Mouse (Mus musculus) limb, embryonic 12.5 days (tissue): ENCODE data around the gene Lkaaear1. TPM values are rescaled to one million over a fixed set of nuclear protein-coding genes. Genes with fewer than 3 reads are reported as not detected.

Experiments
- ATAC-seq: fragments of 200-750 bp; cut with Nextera tagmentation; 2 replicates; pipeline ENCODE4 v1.8.0; 2017; ENCODE audit warnings: low read depth, moderate TSS enrichment; ENCODE audit not compliant: insufficient number of reproducible peaks, insufficient read depth, low FRiP score, low TSS enrichment
- H3K27ac ChIP-seq: fragments of 300-500 bp; sonication (generic); 2 replicates; pipeline ENCODE4 v1.5.1; 2016; ENCODE audit warnings: mild to moderate bottlenecking, moderate library complexity
- H3K27me3 ChIP-seq: fragments of 300-500 bp; sonication (generic); 2 replicates; pipeline ENCODE4 v1.6.1; 2016; ENCODE audit warnings: mild to moderate bottlenecking, moderate library complexity
- H3K36me3 ChIP-seq: fragments of 300-500 bp; sonication (generic); 2 replicates; pipeline ENCODE4 v1.6.1; 2016; ENCODE audit warnings: mild to moderate bottlenecking, moderate library complexity
- H3K4me1 ChIP-seq: fragments of 300-500 bp; sonication (generic); replicated peaks from 2 replicates; pipeline ENCODE4 v1.6.1; 2016
- H3K4me2 ChIP-seq: fragments of 300-500 bp; sonication (generic); 2 replicates; pipeline ENCODE4 v1.6.1; 2016; ENCODE audit warnings: mild to moderate bottlenecking, moderate library complexity
- H3K4me3 ChIP-seq: fragments of 300-500 bp; sonication (generic); replicated peaks from 2 replicates; pipeline ENCODE4 v1.5.1; 2016; ENCODE audit warnings: mild to moderate bottlenecking
- H3K9ac ChIP-seq: fragments of 300-500 bp; sonication (generic); replicated peaks from 2 replicates; pipeline ENCODE4 v1.6.1; 2016; ENCODE audit warnings: mild to moderate bottlenecking, moderate library complexity
- H3K9me3 ChIP-seq: fragments of 300-500 bp; sonication (generic); 2 replicates; pipeline ENCODE4 v1.6.1; 2016; ENCODE audit warnings: mild to moderate bottlenecking, moderate library complexity
- WGBS: fragments of 180-500 bp; shearing (Covaris S2); methylation state at CpG from one replicate; pipeline ENCODE4 v1.1.7; 2016; 5-methylcytosine and 5-hydroxymethylcytosine counted together
- polyA plus RNA-seq: library from polyadenylated mRNA; unstranded; fragments of >200 nt; fragmentation: Nextera tagmentation; extraction: Ambion mirVana; gene quantifications from 2 replicates; pipeline ENCODE4 v1.2.1, GENCODE M21; 2016

Gene Lkaaear1
- polyA plus RNA-seq, 1 experiment from 2014 or later = not detected

DNA sequence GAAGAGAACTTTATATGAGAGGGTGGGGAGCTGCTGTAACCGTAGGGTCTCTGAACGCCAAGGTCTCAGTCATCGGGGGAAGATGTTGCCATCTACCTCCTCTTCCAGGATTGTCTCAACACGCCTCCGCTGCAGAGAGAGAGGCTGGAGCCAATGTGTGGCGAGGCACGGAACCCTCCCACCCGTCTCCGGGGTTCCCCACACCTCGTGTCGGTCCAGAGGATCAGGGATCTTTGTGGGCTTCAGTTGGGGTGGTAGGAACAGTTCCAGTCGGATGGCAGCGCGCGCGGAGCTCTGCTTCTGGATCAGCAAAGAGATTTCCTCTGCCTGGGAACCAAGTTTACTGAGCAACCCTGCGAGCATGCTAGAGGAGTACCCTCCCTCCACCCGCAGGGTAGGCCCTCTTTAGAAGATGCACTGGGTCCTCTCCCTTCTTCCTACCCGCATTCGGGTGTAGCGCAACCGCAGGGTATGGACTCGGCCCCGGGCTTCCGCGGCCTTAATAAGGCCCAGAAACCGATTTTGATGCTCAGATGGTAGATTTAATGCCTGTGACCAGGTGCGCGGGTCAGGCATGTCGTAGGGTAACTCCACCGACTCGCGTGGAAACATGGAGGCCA is 1.3 kb downstream of the Lkaaear1 start:
- no peak for ATAC-seq
- Histone ChIP-seq H3K4me2 (no peak overlapping the region), H3K36me3 (no peaks in the 10 kb centered on the region), H3K4me1 (peaks cover 16% of the 10 kb centered on the region), H3K27ac (no peak overlapping the region), H3K27me3 (peaks cover 8% of the 10 kb centered on the region; the same call in 1 of the 2 replicates), H3K9ac (no peak overlapping the region), H3K4me3 (no peak overlapping the region), H3K9me3 (no peaks in the 10 kb centered on the region)
- WGBS = 62% methylated on average over 33 of the region's 33 CpGs

DNA sequence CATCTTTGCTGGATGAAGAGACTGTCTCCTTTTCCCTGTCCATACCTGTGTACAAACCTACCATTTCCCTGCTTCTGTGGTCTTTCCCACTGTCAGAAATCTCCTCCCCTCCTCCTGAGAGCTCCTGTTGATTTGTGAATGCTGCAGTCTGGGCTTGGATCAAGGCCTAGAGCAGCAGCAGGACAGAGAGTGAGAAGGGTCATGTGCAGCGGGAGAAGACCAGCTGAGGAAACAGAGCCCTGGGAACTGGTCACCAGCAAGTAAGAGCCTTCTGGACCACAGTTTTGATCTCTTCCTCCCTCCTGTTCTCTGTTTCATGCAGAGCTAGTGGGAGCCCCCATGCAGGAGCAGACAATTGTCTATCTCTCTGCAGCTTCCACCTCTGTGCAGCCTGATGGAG is 2.5 kb downstream of the Lkaaear1 start:
- Histone ChIP-seq H3K4me1 (peaks cover 16% of the 10 kb centered on the region), H3K36me3 (peaks cover 7% of the 10 kb centered on the region; the same call in 1 of the 2 replicates)

DNA sequence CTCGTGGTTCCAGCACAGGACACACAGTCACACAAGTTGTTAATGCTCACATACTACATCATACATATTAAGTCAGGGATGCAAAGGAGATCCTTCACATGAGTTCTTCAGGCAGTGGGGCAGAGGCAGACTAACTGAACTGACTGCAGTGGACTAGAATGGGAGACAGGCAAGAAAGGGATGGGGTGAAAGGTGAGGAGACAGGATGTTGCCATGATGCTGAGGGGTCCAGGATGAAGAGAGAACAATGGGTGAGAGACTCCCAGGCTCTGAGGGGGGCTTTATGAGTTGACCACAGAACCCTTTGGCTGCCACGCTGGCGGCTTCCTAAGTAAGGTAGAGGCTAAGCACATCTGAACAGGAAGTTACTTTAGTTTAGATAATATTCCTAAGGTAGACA is 3.7 kb downstream of the Lkaaear1 start:
- no peak for ATAC-seq
- H3K4me2 ChIP-seq = peak overlapping the region; percentile 92
- peaks cover 19% of the 10 kb centered on the region for H3K36me3 ChIP-seq
- H3K4me3 ChIP-seq = peak overlapping the region; percentile 69; the same call in 1 of the 2 replicates
- H3K27me3 ChIP-seq = peaks cover 8% of the 10 kb centered on the region; the same call in 1 of the 2 replicates
- H3K4me1 ChIP-seq = peaks cover 16% of the 10 kb centered on the region
- no peaks in the 10 kb centered on the region for H3K9me3 ChIP-seq
- peak overlapping the region; percentile 79; the same call in 1 of the 2 replicates for H3K9ac ChIP-seq
- no peak overlapping the region for H3K27ac ChIP-seq
- WGBS = 91% methylated on average over 3 of the region's 3 CpGs

More for the DNA sequence above, 2.5 kb downstream of the Lkaaear1 start:
- Histone ChIP-seq H3K9ac (no peak overlapping the region), H3K27me3 (peaks cover 8% of the 10 kb centered on the region; the same call in 1 of the 2 replicates), H3K27ac (no peak overlapping the region), H3K4me2 (no peak overlapping the region), H3K9me3 (no peaks in the 10 kb centered on the region), H3K4me3 (no peak overlapping the region)
- ATAC-seq = no peak
- WGBS = 71% methylated on average over 1 of the region's 1 CpGs

DNA sequence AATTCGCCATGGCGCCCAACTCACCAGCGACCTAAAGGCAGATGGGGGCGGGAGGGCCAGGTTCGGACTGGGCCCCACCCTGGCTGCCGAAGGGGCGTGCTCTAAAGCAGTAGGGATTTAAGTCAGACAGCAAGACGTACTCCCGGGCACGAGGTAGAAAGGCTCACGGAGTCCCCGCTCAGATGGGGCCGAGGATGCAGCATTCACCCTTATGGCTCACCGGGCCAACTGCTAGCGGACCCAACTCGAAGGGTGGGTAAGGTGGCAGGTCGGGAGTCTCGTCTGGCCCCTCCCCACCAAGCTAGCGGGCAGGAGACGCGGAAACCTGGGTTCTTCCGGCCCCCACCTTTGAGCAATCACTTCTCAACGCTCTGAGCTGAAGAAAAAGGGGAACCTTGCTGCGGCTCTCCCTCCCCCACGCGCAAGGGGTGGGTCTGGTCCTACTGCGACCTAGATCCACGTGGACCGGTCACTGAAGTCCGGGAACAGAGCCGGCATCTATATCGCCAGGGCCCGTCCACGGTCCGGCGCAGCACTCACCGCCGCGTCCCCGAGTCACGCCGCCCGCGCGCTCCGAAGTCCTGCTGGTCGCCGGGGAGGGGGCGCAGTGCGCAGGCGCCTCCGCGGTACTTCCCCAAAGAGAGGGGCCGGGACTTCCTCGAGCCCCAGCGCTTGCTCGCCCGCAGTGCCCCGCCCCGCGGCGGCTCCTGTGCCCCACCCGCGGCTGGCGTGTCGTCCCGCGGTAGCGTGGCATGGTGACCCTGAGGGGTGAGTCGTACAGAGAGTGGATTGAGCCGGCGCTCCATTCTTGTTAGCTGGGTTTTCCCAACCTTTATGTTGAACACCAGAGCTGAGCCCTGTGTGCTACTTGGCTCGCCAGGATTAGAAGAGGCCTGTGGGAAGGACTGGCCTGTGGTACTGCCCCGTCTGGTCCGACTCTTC is 4.6 kb downstream of the Lkaaear1 start, which contains the start of gene Rgs19:
Rgs19 (minus strand) TSS at position 639 of the 942 bp plus-strand sequence.
- peak within 1 kb of the TSS; percentile 79 for H3K9ac ChIP-seq
- H3K9me3 ChIP-seq = no peaks in the 10 kb centered on the region
- WGBS = under 1% methylated on average over 74 of the region's 75 CpGs
- peaks cover 28% of the 10 kb centered on the region for H3K36me3 ChIP-seq
- H3K27me3 ChIP-seq = peaks cover 8% of the 10 kb centered on the region; the same call in 1 of the 2 replicates
- H3K4me1 ChIP-seq = peaks cover 16% of the 10 kb centered on the region
- peak within 1 kb of the TSS; percentile 92 for H3K4me2 ChIP-seq
- ATAC-seq = peak; percentile 79
- peak within 1 kb of the TSS; percentile 81 for H3K27ac ChIP-seq
- peak within 1 kb of the TSS; percentile 69 for H3K4me3 ChIP-seq

DNA sequence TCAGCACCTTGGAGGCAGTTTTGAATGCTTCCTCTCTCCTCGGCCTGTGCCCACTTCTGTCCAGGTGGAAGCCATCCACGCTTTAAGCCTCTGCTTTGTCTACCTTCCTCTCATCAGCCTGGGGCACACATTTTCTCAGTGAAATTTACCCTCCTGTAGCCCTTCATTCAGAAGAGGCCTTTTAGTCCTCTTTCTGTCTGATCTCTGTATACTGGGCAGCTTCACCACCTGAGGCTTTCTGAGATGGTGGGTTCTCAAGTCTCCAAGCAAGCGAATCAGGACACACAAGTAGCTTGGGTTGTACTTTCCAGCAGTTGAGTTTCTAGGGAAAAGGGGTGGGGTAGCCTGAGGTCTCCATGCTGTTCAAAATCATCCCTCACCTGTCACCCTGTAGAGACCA is 5.9 kb downstream of the Lkaaear1 start:
- Histone ChIP-seq H3K4me3 (peak overlapping the region; percentile 69), H3K36me3 (peaks cover 41% of the 10 kb centered on the region), H3K27me3 (peaks cover 8% of the 10 kb centered on the region; the same call in 1 of the 2 replicates), H3K9me3 (no peaks in the 10 kb centered on the region), H3K9ac (no peak overlapping the region; the same call in 1 of the 2 replicates), H3K27ac (no peak overlapping the region), H3K4me1 (peaks cover 16% of the 10 kb centered on the region), H3K4me2 (peak overlapping the region; percentile 92)
- ATAC-seq = no peak
- WGBS = 92% methylated on average over 3 of the region's 3 CpGs

DNA sequence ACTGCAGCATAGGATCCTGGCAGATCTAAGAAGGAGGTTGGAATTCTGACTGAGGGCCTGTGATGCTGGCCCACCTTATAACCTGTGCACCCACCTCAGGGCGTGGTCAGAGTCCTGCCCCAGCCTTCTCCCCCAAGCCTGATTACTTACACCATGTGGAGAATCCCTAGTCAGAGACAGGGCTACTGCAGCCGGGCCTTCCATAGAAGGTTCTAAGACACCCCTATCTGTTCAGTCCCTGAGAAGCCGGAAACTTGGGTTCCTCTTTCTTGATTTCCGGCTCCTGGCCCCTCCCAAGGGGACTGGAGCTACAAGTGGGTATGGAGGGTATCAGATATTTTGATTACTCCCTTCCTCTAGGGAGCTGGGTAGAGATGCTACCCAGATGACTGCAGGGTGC is 6.7 kb downstream of the Lkaaear1 start:
- no peak overlapping the region for H3K4me2 ChIP-seq
- WGBS = 92% methylated on average over 4 of the region's 4 CpGs
- H3K9ac ChIP-seq = no peak overlapping the region

DNA sequence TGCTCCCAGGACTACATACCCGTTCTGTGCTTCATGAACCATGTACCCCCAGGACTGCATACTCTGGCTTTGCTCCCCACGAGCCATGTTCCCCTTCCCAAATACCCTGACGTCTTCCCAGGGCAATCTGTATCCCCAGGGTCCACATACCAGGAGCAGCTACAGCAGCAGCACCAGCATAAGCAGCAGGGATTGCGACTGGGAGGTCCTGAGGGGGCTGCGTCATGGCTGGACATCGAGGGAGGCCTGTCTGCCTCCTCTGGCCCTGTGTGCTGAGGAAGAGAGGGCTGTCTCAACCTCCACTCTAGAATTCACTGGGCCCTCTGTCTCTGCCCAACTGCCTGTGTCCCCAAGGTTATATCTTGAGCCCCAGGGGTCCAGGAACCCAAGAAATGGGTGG is 7.2 kb downstream of the Lkaaear1 start:
- H3K4me1 ChIP-seq = peaks cover 16% of the 10 kb centered on the region
- H3K27ac ChIP-seq = no peak overlapping the region
- H3K27me3 ChIP-seq = peaks cover 2% of the 10 kb centered on the region; the same call in 1 of the 2 replicates
- no peak overlapping the region for H3K4me2 ChIP-seq
- 87% methylated on average over 6 of the region's 6 CpGs for WGBS
- H3K9ac ChIP-seq = no peak overlapping the region
- H3K9me3 ChIP-seq = no peaks in the 10 kb centered on the region
- H3K36me3 ChIP-seq = peaks cover 53% of the 10 kb centered on the region
- no peak overlapping the region for H3K4me3 ChIP-seq
- ATAC-seq = no peak

More for the DNA sequence above, 6.7 kb downstream of the Lkaaear1 start:
- H3K27ac ChIP-seq = no peak overlapping the region
- no peak for ATAC-seq
- H3K36me3 ChIP-seq = peaks cover 48% of the 10 kb centered on the region
- peaks cover 16% of the 10 kb centered on the region for H3K4me1 ChIP-seq
- H3K27me3 ChIP-seq = peaks cover 5% of the 10 kb centered on the region; the same call in 1 of the 2 replicates
- no peaks in the 10 kb centered on the region for H3K9me3 ChIP-seq
- H3K4me3 ChIP-seq = no peak overlapping the region

DNA sequence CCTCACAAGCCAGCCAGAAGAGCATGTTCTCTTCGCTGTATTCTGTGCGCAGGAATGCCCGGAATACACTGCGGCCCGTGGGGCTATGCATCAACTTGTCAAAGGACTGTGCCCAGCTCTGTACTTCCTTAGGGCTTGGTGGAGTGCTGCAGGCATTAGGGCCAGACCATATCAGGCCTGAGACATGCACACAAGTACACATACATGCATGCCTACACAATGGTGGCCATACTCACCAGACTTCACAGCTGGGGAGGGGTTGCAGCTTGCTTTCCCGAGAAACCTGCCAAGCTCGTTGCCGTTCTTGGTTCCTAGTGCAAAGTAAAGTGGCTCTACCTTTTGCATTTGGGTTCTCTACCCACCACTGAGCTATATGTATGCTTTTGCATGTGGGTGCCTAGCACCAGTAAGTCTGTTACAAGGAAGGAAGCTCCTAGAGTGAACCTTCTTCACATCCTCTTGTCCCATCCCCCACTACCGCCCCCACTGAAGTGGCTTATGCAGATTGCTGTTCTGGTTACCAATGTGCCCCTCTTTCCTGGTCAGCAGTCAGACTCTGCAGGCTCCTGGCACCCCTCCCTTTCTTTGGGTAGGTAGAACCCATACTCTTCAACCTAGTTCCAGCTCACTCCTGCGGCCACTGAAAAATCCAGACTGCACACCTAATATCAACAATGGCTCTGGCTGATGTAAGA is 8.6 kb downstream of the Lkaaear1 start:
- H3K4me3 ChIP-seq = no peak overlapping the region
- no peaks in the 10 kb centered on the region for H3K27me3 ChIP-seq
- no peaks in the 10 kb centered on the region for H3K9me3 ChIP-seq
- no peak overlapping the region for H3K27ac ChIP-seq
- H3K9ac ChIP-seq = no peak overlapping the region
- ATAC-seq = no peak
- no peak overlapping the region for H3K4me2 ChIP-seq
- 92% methylated on average over 10 of the region's 10 CpGs for WGBS
- H3K4me1 ChIP-seq = peaks cover 15% of the 10 kb centered on the region
- H3K36me3 ChIP-seq = peaks cover 63% of the 10 kb centered on the region

DNA sequence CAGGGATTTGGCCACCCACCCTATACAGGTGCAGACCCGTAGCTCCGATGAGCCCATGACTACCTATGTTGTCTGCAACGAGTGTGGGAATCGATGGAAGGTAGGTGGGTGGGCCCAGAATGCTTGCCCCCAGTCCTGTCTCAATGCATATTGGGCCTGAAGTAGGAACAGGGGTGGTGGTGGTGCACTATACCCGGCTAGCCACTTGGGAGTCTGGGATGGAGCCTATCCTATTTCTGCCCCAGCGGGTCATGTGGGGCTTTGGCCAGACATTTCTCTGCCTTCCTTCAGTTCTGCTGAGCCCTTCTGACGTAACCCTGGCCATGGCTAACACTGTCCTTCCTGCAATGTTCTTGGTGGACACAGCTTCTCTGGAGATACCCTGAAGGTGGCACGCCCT is 10.7 kb downstream of the Lkaaear1 start:
- no peak overlapping the region for H3K9ac ChIP-seq
- no peak overlapping the region for H3K4me3 ChIP-seq
- H3K27ac ChIP-seq = no peak overlapping the region
- no peak overlapping the region for H3K4me2 ChIP-seq
- peaks cover 68% of the 10 kb centered on the region for H3K36me3 ChIP-seq
- H3K27me3 ChIP-seq = no peaks in the 10 kb centered on the region
- ATAC-seq = no peak
- no peaks in the 10 kb centered on the region for H3K9me3 ChIP-seq
- WGBS = 92% methylated on average over 8 of the region's 8 CpGs
- peaks cover 4% of the 10 kb centered on the region for H3K4me1 ChIP-seq

DNA sequence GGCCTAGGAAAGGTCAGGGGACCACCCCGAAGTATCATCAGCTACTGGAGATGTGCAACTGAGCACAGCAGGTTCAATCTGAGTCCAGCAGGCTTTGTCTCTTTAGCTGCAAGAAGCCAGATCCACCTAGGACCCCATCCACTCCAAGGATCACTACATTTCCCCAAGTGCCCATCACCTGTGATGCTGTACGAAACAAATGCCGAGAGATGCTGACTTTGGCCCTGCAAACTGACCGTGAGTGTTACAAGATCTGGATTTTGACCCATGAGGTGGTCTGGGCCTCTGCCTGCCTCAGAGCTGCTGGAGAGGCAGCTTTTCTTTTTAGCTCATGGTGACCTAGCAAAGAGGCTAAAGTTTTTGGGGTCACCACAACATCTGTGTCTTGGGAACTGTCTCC is 12.6 kb downstream of the Lkaaear1 start:
- no peaks in the 10 kb centered on the region for H3K27me3 ChIP-seq
- peaks cover 60% of the 10 kb centered on the region for H3K36me3 ChIP-seq
- H3K27ac ChIP-seq = no peak overlapping the region
- ATAC-seq = no peak
- no peak overlapping the region for H3K4me3 ChIP-seq
- no peak overlapping the region for H3K9ac ChIP-seq
- no peaks in the 10 kb centered on the region for H3K9me3 ChIP-seq
- peaks cover 9% of the 10 kb centered on the region for H3K4me1 ChIP-seq
- 90% methylated on average over 4 of the region's 4 CpGs for WGBS
- no peak overlapping the region for H3K4me2 ChIP-seq

DNA sequence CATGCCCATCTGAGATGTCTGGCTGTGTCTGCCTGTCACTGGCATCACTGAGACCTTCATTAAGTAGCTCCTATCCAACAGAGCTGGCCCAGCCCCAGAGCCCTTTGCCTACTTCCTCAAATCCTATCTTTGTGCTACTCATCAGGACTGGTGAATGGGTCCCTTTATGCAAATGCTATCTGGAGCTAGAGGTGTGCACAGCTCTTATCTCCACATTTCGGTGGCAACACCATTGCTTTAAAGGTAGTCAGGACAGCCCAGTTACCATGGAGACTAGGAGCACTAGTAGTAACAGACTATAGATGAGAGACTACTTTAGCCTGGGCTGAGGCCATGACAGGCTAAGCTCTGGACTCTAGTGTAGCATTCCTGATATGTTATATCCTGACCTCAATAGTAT is 13.5 kb downstream of the Lkaaear1 start:
- H3K4me3 ChIP-seq = no peak overlapping the region
- H3K27ac ChIP-seq = no peak overlapping the region
- no peak overlapping the region for H3K4me2 ChIP-seq
- ATAC-seq = no peak
- 88% methylated on average over 1 of the region's 1 CpGs for WGBS
- no peak overlapping the region for H3K9ac ChIP-seq
- H3K9me3 ChIP-seq = no peaks in the 10 kb centered on the region
- peaks cover 12% of the 10 kb centered on the region for H3K4me1 ChIP-seq
- H3K36me3 ChIP-seq = peaks cover 50% of the 10 kb centered on the region
- no peaks in the 10 kb centered on the region for H3K27me3 ChIP-seq
